Mouse (Mus musculus) activated CD4-positive, CD25-positive, alpha-beta regulatory T cell, adult 4 months (primary cell): ENCODE results near the gene Pitpnc1. TPM values are rescaled to one million over a fixed set of nuclear protein-coding genes. Genes with fewer than 3 reads are reported as not detected.
"Not testable (repeated sequence)": the region's sequence is repeated elsewhere in the genome, so short reads cannot be mapped to it uniquely, and the experiment has no call there.

Source experiments
- ATAC-seq: one replicate; pipeline ENCODE4 v1.8.0; 2017
- polyA plus RNA-seq, 2 experiments: library from polyadenylated mRNA; unstranded; fragments of 100-300 nt; shearing (Covaris generic); gene quantifications; one replicate each; pipeline ENCODE4 v1.2.1; 2017

The Pitpnc1 gene
- 100 to 1,000 TPM; 101 to 116 TPM for polyA plus RNA-seq

DNA sequence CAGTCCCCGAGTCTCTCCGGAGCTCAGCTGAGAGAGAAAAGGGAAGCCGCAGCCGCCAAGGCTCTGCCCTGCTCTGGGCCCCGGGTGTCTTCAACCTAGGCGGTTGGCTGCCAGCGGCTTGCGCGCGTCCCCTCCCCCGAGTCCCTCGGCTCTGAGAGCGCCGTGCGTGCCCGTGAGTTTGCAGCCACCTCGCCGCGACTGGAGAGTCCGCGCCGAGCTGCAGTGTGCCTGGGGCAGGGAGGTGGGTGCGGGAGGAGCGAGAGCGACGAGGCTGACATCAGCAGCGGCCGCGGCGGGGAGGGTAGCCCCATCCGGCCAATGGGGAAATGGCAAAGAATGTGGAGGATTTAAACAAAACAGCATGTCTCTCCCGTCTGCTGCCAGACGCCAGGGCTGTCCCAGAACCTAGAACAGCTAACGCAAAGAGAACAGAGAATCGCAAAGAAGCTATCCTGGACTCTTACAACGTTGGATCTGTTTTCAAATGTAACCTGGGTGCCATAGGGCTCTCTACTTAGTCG, at the start of gene Pitpnc1:
Gene Pitpnc1 (minus strand): TSS at position 179 of the 521 bp plus-strand sequence.
- peak; percentile 67 for ATAC-seq

DNA sequence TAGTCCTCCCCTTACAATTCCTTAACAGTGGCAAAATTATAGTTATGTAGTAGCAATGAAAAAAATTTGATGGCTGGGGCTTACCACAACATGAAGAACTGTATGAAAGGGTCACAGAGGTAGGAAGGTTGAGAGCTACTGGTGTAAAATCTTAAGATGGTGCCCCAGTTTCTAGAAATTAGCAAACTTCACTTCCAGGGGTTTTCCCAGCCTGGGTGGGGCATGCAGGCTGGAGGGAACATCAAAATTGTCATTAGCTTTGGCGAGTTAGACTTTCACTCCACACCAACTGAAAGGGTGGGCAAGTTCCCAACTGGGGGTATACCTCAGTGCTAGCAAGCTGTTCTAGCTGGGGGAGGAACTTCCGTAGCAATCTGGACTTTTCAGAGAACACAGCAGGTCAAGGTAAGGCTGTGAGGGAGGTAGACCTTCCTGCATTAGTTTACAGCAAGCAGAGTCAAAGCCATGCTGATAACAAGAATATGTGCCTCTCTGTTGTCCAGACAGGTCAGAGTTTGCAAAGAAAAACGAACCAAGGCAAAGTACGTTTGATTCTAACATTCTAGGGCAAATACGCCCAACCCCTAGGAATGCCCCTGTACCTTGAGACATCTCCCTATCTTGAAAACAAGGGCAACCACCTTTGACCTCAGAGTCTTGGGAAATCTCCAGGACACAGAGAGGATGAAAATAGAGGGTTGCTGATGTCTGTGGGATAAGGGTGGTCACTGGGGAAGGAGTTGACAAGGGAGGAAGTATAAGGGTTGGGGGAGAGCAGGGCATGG, 48.3 kb upstream of the Pitpnc1 start:
- ATAC-seq: no peak

DNA sequence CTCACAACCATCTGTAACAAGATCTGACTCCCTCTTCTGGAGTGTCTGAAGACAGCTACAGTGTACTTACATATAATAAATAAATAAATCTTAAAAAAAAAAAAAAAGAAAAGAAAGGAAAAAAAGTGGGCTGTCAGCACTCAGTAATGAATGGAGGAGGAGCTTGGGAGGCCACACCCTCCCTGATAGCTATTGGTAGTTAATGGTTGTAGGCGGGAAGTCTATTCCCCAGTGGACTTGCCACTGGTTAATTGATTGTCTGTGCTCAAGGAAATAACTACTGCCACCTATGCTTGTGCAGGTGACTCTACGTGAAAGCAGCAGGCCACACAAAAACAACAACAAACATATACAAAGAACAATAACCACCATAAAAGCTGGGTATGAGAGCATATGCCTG, 45.9 kb upstream of the Pitpnc1 start:
- ATAC-seq: no peak

DNA sequence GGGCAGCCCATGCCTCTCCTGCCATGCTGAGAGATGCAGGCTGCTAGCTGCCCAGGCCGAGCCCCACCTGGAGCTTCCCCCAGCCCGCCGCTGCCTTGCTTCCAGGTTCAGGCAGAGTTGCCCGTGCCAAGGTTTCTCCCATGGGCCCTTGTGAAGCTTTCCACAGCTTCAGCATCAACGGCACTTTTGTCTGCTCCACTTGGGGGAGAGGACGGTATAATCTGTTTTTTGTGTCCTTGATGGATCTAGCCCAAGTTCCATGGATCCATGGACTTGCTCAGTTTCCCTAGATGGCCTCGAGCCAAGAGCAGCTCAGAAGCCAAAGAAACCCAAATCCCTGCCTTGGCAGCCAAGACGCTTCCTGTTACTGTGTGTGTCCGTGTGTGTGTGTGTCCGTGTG, 42.5 kb upstream of the Pitpnc1 start:
- no peak for ATAC-seq

DNA sequence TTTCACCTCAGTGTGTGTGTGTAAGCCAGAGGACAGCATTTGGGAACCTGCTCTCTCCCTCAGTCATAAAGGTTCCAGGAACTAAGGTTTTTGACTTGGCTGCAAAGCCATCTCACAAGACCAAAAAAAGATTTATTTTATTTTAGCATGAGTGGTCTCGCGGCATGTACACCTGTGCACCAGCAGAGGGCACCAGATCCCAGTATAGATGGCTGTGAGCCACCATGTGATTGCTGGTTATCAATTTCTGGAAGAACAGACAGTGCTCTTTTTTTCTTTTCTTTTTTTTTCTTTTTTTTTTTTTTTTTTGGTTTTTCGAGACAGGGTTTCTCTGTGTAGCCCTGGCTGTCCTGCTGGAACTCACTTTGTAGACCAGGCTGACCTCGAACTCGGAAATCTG, 41.5 kb upstream of the Pitpnc1 start:
- ATAC-seq: peak; percentile 59

DNA sequence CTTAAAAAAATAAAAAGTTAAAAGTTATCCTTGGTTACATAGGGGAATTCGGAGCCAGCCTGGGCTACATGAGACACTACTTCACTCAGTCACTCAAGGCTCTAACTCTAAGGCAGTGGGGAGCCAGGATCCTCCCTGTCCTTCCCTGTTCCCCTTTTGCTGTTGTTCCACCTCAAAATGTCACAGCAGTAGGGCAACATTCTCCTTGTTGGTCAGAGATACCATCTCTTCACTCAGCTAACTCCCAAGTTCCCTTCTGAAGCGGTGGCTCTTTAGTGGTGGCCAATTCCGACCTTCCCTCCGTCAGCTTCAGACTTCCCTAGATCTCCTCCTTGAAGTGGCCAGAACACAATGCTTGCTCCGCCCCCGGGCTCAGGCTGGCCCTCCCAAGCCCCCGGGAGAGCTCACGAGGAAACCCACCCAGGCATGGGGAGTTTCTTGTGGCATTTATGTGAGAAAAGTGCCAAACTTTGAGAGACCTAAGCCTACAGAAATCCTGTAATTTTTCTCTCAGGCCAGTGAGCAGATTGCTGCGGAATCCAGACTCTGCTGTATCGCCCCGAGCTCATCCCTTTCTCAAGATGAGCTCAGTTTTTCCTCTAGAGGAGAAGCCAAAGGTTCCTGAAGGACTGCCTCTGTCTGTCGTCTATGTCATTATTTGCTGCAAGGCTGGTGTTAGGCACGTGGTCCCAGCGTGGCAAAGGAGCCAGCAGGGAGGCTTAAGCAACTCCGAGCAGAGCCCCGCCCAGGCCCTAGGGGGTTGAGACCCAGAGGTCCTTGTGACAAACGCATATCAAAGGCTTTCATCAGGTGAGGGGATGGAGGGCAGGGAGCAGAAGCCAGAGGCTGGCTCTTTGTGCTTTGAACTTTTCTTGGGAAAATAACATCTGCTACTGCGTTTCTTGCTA, 40.1 kb upstream of the Pitpnc1 start:
- no peak for ATAC-seq

DNA sequence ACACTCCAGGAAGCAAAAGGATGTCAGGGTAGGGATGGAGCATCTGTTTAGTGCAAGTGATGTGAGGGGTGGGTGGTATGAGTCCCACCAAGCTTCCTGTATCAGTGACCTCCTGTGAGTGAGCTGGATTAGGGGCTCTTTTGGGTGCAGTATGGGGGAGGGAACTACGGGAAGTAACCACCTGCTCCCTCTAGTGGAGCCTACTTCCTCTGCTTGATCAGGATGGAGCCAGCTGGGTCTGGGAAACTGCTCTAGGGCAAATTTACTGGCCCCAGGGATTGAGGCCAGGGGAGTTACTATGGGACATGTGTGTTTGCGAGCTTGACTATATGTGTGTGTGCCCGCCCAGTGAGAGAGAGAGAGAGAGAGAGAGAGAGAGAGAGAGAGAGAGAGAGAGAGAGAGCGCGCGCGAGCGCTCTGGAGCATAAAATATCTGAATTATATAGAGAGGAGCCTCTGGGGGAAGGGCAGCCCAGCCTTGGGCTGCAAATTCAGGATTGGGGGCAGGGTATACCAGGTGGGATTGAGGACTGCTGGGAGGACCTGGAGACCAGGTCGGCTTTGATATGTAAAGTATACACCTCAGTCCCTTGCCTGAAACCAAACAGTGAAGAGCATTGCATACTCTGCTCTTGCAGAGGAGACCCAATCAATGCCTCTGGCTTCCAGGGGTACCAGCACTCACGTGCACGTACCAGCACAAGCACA, 39.3 kb upstream of the Pitpnc1 start:
- ATAC-seq: no peak

DNA sequence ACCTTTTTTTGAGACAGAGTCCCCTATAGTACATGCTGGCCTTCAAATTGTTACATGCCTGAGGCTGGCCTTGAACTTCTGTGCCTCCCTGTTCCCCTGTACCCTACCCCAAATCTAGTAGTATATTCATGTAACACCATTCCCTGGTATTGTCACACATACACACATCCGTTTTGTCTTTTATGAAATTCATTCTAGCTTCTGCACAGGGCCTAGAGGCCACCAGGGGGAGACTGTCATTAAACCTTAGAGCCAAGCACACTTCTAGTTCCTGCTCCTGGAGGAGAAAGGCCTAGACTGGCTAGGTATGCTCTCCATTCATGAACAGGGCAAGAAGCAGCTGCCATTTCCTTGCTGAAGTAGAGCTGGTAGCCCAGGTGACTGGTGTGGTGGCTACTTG, 35.8 kb upstream of the Pitpnc1 start:
- ATAC-seq: no peak

DNA sequence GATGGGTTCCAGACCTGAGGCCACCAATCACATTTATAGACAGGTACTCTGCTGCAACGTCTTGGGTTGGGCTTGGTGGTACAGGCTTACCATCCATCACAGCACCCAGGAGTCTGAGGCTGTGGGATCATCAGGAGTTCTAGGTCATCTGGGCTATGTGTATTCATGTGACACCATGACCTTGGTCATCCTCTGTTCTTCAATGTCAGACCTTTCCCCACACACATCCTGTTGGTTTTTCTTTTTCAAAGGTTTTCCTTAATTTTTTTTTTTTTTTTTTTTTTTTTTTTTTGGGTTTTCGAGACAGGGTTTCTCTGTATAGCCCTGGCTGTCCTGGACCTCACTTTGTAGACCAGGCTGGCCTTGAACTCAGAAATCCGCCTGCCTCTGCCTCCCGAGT, 33.9 kb upstream of the Pitpnc1 start:
- ATAC-seq: not testable (repeated sequence)

DNA sequence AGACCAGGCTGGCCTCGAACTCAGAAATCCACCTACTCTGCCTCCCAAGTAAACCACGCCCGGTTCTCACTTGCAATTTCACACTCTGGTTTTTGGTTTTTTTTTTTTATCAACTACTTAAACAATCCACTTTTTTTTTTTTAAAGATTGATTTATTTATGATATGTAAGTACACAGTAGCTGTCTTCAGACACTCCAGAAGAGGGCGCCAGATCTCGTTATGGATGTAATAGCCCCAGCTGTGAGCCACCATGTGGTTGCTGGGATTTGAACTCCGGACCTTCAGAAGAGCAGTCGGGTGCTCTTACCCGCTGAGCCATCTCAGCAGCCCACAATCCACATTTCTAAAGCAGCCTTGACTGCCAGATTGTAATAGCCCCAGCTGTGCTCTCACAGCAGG, 32.3 kb upstream of the Pitpnc1 start:
- ATAC-seq: no peak

DNA sequence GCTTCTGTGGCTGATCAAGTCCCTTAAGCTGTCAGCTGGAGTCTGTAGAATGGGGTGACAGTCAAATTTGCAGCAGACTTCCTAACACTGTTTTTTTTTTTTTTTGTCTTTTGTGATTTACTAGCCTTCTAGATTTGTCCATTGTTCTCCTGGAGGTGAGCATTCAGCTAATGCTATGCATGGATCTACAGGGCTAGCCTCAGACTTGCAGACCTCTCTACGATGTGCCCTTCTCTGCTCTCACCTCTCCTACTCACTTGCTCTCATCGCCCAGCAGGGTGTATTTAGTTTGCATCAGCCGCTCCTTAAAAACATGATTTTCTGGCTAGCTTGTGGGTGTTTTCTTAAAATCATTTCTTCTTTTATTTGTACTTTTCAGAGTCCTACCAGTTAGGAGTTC, 13.8 kb upstream of the Pitpnc1 start:
- ATAC-seq: no peak

DNA sequence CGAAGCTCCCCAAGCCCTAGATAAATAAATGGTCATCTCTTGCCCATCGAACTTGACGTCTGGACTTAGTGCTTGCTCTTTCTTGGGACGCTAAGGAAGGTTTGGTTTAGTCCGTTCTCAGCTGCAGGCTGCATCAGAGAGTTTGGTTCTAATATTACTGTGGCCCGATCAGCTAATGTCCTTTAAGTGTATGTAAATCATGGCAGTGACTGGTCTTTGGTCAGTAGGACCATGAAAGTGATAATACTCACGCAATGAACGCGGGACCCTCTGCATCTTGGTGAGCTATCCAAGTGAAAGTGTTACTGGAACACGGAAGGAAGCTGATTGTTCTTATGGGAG, 9.3 kb upstream of the Pitpnc1 start:
- no peak for ATAC-seq

DNA sequence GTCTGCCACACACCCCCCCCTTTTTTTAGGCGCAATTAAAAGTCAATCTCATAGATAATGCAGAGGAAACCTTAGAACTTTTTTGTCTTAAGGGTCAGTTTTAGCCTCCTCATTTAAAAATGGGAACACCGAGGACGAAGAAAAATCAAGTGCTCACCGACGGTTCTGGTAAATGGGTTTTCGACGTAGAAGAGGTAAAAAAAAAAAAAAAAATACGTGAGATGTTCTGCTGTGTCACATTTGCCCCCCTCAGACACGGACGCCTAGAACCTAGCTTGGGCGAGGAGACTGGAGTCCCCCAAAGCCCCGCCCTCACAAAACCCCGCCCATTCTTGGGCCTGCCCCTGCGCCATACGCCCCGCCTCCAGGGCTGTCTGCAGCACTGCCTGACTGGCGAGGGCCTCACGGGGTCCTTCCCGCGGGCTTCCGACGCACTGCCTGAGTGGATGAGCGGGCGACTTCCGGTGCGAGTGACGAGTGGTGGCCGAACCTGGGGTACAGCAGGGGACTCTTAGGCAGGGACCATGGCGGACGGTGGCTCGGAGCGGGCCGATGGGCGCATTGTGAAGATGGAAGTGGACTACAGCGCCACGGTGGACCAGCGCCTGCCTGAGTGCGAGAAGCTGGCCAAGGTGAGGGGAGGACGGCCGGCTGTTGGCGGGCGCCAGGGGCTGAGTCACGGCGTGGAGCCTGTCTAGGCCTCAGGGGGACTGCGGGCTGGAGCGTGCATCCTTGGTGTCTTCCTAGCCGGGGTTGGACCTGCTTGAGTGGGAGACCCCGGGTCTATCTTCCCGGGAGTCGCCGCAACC, 8.8 kb upstream of the Pitpnc1 start, which contains the start of gene Psmd12:
Gene Psmd12 (plus strand): TSS at position 432 of the 809 bp plus-strand sequence.
- ATAC-seq: peak; percentile 96

DNA sequence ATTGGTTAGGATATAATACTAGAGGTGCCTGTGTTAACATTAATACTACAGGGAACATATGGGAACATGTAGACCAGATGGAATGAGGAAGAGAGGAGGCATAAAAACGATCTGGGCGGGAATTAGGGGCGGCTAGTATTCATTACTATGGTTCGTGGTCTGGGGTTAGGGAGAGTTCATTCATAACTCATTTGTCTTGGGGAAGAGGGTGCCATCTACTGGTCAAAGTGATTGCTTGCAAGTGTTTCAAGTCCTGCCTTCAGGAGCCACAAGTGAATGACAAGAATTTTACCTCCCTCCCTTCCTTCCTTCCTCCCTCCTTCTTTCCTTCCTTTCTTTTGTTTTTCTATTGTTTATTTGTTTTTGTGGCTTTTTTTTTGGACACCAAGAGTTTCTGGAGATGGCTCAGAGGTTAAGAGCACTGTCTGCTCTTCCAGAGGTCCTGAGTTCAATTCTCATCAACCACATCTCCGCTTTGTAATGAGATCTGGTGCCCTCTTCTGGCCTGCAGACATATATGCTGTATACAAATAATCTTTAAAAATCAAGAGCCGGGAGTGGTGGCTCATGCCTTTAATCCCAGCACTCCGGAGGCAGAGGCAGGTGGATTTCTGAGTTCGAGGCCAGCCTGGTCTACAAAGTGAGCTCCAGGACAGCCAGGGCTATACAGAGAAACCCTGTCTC, 2.8 kb upstream of the Pitpnc1 start:
- ATAC-seq: peak; percentile 42

DNA sequence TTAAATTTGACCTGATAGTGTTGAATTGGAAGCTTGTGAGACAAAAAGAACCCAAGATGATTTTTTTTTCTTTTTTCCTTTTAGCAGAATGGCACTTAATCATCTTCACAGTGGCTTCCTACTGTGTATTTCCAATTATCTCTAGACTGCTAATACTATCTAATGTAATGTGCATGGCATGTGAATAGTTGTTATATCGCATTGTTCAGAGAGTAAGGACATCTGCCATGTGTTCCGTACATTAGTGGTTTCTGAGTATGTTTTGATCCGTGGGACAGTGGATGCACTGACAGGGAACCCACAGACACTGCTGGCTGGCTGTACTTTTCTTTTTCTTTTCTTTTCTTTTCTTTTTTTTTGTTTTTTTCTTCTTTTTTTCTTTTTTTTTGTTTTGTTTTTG, 1.8 kb upstream of the Pitpnc1 start:
- no peak for ATAC-seq

DNA sequence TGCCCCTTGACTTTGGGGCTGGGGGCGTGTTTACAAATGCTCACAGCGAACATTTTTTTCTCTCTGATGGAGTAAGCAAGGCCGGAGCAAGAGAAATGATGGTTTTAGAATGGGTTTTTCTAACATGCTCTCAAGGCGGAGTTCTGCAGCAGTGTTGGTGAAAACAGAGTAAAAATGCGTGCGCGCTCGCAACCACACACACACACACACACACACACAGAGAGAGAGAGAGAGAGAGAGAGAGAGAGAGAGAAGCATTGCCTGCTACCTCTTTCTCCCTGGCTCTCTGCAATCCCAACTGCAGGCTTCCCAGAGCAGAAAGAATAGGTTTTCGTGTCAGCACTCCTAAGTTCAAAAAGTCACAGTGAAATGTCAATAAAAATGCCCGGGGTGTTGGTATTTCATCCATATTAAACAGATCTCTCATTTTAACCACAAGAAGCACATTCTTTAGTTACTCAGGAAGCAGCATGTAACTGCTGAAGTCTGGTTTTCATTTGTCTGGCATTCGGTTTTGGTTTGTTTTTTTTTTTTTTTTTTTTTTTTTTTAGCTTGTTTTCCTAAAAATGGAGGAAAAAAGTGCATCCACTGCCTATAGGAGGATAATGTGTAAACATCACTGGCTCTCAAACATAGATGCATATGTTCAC, 697 bp upstream of the Pitpnc1 start:
- no peak for ATAC-seq

DNA sequence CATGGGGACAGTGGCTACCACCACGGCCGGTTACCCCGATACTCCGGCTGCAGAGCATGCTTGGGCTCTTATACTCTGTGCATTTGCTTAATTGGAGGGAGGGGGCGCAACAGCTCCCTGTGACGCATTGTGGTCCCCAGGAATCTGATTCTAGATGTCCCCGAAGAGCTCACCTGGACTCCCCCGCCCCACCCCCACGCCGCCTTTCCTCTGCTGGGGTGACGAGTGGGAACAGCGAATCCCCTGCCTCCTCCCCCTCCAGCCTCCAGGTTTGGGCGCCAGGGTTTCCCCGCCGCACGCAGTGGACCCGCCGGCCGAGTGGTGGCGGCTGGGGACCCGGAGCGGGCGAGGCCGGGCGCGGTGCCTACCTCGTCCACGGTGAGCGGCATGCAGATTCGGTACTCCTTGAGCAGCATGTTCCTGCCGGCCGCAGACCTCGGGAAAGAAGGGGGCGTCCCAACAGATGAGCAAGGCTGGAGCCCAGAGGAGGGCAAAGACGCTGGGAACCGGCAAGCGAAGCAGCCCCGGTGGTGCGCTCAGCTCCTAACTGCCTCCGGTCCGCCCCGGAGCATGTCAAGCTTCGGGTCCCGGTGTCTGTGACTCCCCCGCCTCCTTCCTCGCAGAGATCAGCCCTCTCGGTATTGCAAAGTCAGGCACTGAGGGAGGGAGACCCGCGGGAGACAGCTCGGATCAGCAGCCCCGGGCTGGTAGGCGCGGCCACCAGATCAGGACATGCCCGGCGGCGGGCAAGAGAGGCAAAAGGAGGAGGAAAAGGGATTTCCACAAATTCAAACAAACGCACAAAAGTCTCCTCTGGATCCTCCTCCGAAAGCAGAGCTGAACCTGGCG, 752 bp downstream of the Pitpnc1 start:
- peak; percentile 2 for ATAC-seq

DNA sequence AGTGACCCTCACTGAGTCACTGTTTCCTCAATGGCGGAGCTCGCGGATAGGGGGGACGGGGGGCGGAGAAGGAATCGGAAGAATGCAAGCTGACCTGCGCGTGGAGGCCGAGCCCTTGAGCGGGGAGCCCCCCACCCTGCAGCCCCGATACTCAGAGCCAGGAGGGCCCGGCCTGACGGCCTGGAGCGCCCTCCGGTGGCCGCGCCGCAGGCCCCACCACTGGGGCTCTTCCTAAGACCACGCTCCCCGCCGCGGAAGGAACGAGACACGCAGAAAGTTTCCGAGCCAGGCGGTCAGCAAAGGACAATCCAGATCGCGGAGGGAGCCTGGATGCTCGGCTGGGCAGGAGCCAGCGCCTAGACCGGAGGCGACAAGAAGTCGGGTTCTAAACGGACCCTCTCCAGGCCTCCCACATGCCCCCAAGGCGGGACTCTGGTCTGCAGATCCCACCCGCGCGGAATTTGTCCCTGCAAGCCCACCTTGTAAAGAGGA, 1.4 kb downstream of the Pitpnc1 start:
- ATAC-seq: no peak

DNA sequence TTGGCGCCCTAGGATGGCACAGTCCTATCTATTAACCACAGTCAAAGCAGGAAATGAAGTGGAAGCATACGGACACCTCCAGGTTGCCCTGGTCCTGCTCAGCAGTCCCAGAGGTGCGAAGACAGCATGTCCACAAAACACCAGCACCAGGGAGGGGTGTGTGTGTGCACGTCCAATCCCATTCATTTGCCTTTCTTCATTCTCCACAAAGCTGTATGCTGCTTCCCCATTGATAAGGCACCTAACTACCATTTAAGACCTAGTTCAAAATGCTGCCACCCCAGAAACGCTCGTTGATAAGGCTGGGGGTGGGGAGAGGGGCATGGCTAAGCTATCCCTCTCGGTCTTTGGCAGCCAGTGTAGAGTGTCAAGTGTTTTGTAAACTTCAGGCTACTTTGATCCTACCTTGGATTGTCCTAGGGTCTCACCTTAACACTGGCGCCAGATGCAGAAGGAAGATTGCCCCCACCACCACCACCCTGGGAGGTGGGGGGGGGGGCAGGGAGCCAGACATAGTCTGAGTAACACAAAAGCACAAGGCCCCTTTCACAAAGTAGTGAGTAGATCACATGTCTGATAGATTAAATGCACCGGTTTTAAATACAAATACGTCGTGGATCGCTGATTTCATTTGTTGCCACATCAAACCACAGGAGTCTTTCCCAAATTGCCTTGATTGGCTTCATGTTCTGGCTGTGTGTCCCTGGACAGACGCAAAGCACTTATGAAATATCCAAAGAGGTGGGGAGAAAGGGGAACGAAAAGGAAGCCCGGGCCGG, 2.1 kb downstream of the Pitpnc1 start:
- no peak for ATAC-seq
